In genomic region chr19:32954001-32954605, GRCm38 (mm10) we compare ENCODE assay signal across 10 mouse cellular contexts.
DNase-seq lines count a peak whose midpoint lies in the region; TF ChIP-seq lines count a peak whose summit lies in the region.
"Had no signal": no experiment of that assay in that cellular context is flagged by ENCODE, and none has a peak within 500 bp of the region (broad histone marks: within the 10 kb centered on the region; RNA-seq: fewer than 3 reads in every experiment).

No protein-coding gene starts in this region.

- H3K27ac ChIP-seq in CH12.LX (ENCODE audit: insufficient read depth, low read depth): no peak overlapping the region
- H3K27ac ChIP-seq in bone marrow, adult 2 months (ENCODE audit: control insufficient read depth, insufficient read depth, low read depth, low read length, poor library complexity): peak overlapping the region; percentile 85; the same call in 1 of the 2 replicates
- H3K27ac ChIP-seq: embryonic facial prominence, embryonic 12.5 days; limb, embryonic 12.5 days had no signal

- dilution Hi-C loops in CH12.LX (cut with MboI; ENCODE audit: extremely low pct_ligation_motif_present, extremely low pct_unique_long_range_greater_than_20kb, low sequenced_read_pairs): no loop called here

- peak overlapping the region; percentile 7; the same call in 1 of the 2 replicates for H3K4me2 ChIP-seq in CH12.LX (ENCODE audit: insufficient read depth, low read depth, poor library complexity, severe bottlenecking)
- H3K4me2 ChIP-seq: embryonic facial prominence, embryonic 12.5 days; limb, embryonic 12.5 days had no signal

- peak; percentile 74 for TF ChIP-seq RAD21 in CH12.LX (IDR thresholded peaks at IDR 0.05; ENCODE audit: low read depth, low read length)

- H3K79me2 ChIP-seq in CH12.LX (replicated peaks; ENCODE audit: control insufficient read depth, extremely low read depth, insufficient read depth, poor library complexity, severe bottlenecking): no peaks in the 10 kb centered on the region

- TF ChIP-seq POLR2A in CH12.LX (IDR thresholded peaks at IDR 0.05; ENCODE audit: low read depth, low read length): no peak
- no peak for TF ChIP-seq POLR2A in bone marrow, adult 2 months (IDR thresholded peaks at IDR 0.05; ENCODE audit: borderline replicate concordance, control insufficient read depth, low read depth, low read length)

- no peak overlapping the region for H3K9ac ChIP-seq in CH12.LX (ENCODE audit: insufficient read depth, low read depth)
- H3K9ac ChIP-seq: embryonic facial prominence, embryonic 12.5 days; limb, embryonic 12.5 days had no signal

- peak; percentile 44 to 78; a peak in 3 of 4 replicates for TF ChIP-seq CTCF in CH12.LX (conservative IDR thresholded peaks at IDR 0.05 in 1 of 2, IDR thresholded peaks at IDR 0.05 in 1 of 2; ENCODE audit: low read depth in 2 of 2, low read length in 2 of 2)
- TF ChIP-seq CTCF in bone marrow, adult 2 months (IDR thresholded peaks at IDR 0.05; ENCODE audit: control insufficient read depth, insufficient read depth, low read length): peak; percentile 56; the same call in 1 of the 2 replicates

- 11% methylated on average over 4 of the region's 4 CpGs for WGBS in bone marrow, adult 2 months

- no peak overlapping the region for H3K4me3 ChIP-seq in CH12.LX (replicated peaks in 1 of 3; ENCODE audit: low read depth in 2 of 3, low read length in 2 of 3, poor library complexity in 1 of 3)
- no peak overlapping the region for H3K4me3 ChIP-seq in bone marrow, adult 2 months (replicated peaks; ENCODE audit: control insufficient read depth, low read depth, low read length)
- H3K4me3 ChIP-seq: embryonic facial prominence, embryonic 12.5 days; limb, embryonic 12.5 days had no signal

- H3K4me1 ChIP-seq in CH12.LX (ENCODE audit: control insufficient read depth in 1 of 2, insufficient read depth in 2 of 2): peaks cover 29 to 84% of the 10 kb centered on the region in 2 experiments
- H3K4me1 ChIP-seq in bone marrow, adult 2 months (ENCODE audit: control insufficient read depth, insufficient read depth, low read length): peaks cover 16% of the 10 kb centered on the region

- intact Hi-C loops in gastrocnemius, postnatal 14 days (cut with DNase I; ENCODE audit: low total_unique reads): loop anchor here (10.0 kb wide), 1 partner anchor 199 kb away; the partner anchor contains the start of gene Pten
- intact Hi-C loops in left cerebral cortex, postnatal 14 days (cut with DNase I): loop anchor here (5.0 kb wide), 1 partner anchor 197 kb away; the partner anchor contains the start of gene Pten

- no peaks in the 10 kb centered on the region for H3K36me3 ChIP-seq in CH12.LX (replicated peaks in 1 of 2; ENCODE audit: control insufficient read depth in 1 of 2, insufficient read depth in 1 of 2, low read length in 1 of 2)
- H3K36me3 ChIP-seq: embryonic facial prominence, embryonic 12.5 days; limb, embryonic 12.5 days had no signal

- H3K9me3 ChIP-seq in CH12.LX (replicated peaks; ENCODE audit: low read length): no peaks in the 10 kb centered on the region
- H3K9me3 ChIP-seq: embryonic facial prominence, embryonic 12.5 days; limb, embryonic 12.5 days had no signal

- DNase-seq in kidney, adult 9 months: peak; percentile 61
- DNase-seq in kidney, adult 18-20 months: no peak
- DNase-seq in CH12.LX (ENCODE audit: extremely low read depth): peak; percentile 66
- DNase-seq in gastrocnemius, postnatal 14 days: peak; percentile 12
- peak; percentile 42 to 45 for DNase-seq in left cerebral cortex, postnatal 14 days (ENCODE audit: low spot score in 2 of 2)
- DNase-seq in retina, postnatal 1 day: peak; percentile 82
- no peak for DNase-seq in right cerebral cortex, postnatal 10 days (ENCODE audit: low spot score in 2 of 2)

- in situ Hi-C loops in CH12.LX (cut with MboI; ENCODE audit: low pct_ligation_motif_present, low pct_unique_long_range_greater_than_20kb, low sequenced_read_pairs): loop anchor here (10.0 kb wide), 1 partner anchor 271 kb away; no protein-coding TSS in a partner anchor

- H3K27me3 ChIP-seq in CH12.LX (replicated peaks): no peaks in the 10 kb centered on the region

- 0 out of 2 replicates have a peak, but pooled peaks have one; percentile 10 for TF ChIP-seq EP300 in CH12.LX (IDR thresholded peaks at IDR 0.05; ENCODE audit: low read length)

TF ChIP-seq in CH12.LX, 34 proteins besides CTCF, POLR2A, EP300 and RAD21:
- TF ChIP-seq ZC3H11A (IDR thresholded peaks at IDR 0.05; ENCODE audit: low read depth, low read length): peak; percentile 66
- TF ChIP-seq IRF4 (IDR thresholded peaks at IDR 0.05; ENCODE audit: low read depth, low read length): peak; percentile 27; the same call in 1 of the 2 replicates
- TF ChIP-seq TBP (conservative IDR thresholded peaks at IDR 0.05; ENCODE audit: low read depth, low read length): no peak
- no peak for TF ChIP-seq USF2 (conservative IDR thresholded peaks at IDR 0.05; ENCODE audit: low read depth, low read length)
- TF ChIP-seq MAFK (IDR thresholded peaks at IDR 0.05; ENCODE audit: insufficient replicate concordance, low read length): no peak
- TF ChIP-seq MYC (IDR thresholded peaks at IDR 0.05; ENCODE audit: low read depth, low read length): 0 out of 2 replicates have a peak, but pooled peaks have one; percentile 46
- TF ChIP-seq SMC3 (IDR thresholded peaks at IDR 0.05; ENCODE audit: low read depth, low read length): peak; percentile 91
- no peak for TF ChIP-seq RCOR1 (conservative IDR thresholded peaks at IDR 0.05; ENCODE audit: low read depth, low read length)

Comparison
In these comparisons a context has a peak if more than half of its experiments do, and no peak if none do; other contexts are left out.
1. DNase-seq: peak in kidney, adult 9 months (single experiment), CH12.LX (single experiment), gastrocnemius, postnatal 14 days (single experiment), left cerebral cortex, postnatal 14 days (2 of 2) and retina, postnatal 1 day (single experiment); none in kidney, adult 18-20 months (single experiment) and right cerebral cortex, postnatal 10 days (0 of 2).